Mouse (Mus musculus) forelimb bud, embryonic 11.5 days (tissue): Measurements from ENCODE around the gene Bves.
"Not testable (repeated sequence)": the region's sequence is repeated elsewhere in the genome, so short reads cannot be mapped to it uniquely, and the experiment has no call there.

Source experiments
- DNase-seq: peaks from one replicate; pipeline ENCODE4 v3.0.0-alpha.2; 2012; ENCODE audit warnings: low read depth, low spot score

Gene Bves

DNA sequence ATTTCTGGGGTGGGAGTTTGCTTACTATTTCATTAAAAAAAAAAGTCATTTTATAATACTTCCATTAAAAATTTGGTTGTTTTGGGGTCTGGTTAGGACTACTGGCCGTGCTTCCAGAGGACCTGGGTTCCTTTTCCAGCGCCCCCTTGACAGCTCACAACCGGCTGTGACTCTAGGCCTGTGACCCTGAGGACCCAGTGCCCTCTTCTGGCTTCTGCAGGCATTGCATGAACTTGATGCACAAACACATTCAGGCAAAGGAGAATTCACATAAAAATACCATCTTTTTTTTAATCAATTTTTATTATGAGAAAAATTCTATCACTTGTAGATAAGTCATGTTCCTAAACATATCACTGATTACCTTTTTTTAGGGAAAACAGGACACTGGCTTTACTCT lies 12.6 kb downstream of the Bves start:
- not testable (repeated sequence) for DNase-seq

DNA sequence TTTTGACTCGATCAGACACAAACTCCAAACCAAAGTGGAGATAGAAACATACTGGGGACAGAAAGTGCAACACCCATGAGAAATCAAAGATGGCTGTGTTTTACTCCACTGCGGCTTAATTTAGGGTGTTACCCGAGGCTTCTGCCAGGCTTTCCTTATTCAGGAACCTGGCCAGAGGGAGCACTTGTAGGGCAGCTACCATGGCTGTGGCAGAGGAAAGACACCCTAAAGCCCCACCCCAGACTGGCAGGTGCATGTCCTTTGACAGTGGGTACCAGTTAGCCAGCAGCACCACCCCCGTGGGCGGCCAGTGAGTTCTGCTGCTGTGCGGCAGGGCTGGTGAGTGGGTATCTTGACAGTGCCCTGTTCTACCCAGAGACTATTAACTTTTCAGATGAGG lies 20.5 kb downstream of the Bves start:
- no peak for DNase-seq

DNA sequence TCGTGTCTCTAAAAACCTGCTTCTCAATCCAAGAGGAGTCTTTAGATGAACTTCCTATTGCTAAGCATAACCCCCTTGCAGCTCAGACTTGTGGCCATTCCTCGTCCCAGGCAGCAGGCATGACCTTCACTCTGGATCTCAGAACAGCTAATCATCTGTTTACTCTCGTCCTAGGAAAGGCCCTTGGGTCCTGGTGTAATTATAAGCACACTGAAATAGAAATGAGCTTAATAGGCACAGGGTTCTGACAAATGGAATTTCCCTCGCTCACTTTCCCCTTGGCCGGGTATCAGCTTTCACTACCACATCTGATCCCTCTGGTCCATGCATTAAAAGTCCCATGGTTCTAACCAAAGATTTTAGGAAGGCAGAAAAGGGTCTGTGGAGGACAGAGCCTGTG lies 27.8 kb downstream of the Bves start:
- peak; percentile 33 for DNase-seq

DNA sequence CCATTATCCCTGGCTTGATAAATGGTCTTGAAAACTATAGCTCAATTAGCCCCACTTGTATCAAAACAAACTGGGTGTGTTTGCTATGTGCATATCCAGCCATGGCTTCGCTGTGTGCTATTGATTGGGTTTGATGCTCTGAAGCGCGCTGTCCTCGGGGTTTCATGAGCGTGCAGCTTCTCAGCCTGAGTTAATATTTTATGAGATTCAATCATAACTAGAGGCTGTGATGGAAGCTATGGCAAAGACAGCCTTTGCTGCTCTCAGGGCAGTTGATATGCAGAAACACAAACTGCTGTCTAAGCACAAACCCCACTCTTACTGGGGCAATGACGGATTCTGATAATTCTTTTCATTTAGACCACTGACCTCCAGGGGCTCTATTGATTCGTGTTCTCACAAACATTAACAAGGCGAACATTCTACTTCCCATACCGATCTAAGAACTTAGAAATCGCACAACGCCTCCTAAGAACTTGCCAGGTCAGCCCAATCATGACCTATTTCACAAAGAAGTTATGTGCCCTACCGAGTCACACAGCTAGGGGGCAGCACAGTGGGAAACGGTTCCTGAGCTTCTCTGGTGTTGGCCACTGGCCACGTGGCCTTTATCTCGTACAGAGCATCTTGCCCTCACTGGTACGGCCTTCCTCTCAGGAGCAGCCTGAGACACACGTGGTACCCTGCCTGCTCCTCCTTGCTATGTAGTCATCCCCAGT lies 31.6 kb downstream of the Bves start:
- DNase-seq: no peak

DNA sequence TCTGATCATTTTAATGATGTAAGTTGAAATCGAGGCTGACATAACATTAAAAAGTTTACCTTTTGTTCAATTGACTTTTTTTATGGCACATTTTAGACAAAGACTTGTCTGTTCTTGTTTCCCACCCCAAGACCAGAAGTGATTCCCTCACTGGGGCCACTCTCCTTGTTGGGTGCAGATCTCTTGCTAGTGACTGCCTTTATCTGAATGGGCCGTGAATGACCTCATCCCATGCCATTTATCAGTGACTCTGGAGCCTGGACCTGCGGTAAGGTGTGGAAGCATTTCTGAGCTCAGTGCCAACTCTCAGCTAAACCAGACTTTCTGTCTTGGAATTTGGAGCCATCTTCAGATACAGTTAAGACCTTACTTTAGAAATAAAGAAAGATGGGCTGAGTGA lies 34.1 kb downstream of the Bves start:
- no peak for DNase-seq

DNA sequence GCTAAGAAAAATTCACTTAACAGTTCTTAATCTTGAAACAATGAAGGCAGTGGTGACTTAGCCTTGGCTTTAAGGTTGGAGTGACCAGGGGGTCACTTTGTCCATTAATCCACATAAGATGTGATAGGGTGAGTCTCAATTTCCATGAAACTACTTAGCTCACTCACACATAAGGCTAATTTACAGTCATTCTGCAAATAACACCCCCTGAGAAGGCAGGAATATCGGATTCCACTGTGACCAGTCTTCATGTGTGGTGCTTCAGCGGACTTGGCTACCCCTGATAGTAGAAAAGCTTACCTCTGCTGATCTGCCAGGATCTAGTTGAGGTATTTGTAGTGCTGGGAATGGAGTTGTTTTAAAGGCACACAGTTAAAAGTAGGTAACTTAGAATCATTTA lies 35.0 kb downstream of the Bves start:
- DNase-seq: no peak

DNA sequence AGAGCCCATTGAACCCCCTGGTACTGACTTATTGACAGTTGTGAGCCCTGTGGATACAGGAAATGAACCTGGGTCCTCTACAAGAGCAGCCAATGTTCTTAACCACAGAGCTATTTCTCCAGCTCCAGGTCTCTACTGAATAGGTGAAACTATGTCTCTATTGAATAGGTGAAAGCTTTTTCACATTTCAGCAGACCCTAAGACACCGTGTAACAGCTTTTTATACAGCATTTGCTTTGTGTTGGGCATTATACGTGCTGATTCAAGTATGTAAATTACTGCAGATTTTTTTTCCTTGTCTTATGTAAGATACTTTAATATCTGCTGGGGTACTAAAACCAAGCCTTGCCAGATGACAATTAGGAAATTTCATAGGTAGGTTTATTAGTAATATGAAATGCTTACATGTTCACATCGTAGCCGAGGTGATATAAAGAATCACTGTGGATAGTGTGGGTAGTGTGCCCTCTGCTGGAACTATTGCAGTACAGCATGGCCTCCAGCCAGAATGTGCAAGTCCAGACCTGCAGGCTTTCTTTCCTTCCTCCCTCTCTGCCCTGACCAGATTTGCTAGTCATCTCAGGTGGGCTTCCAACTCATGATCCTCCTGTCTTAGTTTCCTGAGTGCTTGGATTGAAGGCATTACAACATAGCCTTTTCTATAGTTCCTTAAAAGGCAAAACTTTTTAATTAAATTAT lies 37.6 kb downstream of the Bves start:
- peak; percentile 74 for DNase-seq

DNA sequence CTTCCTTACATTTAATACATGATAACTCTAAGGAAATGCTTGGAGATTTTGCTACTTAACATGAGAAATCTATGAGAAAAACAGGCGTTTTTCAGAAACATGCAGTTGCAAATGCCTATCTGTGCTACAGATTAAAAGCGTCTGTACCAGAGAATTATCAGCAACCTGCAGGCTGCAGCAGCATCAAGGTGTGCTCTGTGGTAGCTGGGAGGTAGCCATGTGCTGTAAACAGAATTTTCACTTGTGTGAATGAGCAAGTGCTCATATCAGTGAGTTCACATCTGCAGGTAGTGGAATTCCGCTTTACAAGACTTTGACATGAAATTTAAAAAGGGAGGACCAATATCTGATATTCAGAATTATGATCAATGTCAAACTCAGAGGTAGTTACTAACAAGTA lies 42.7 kb downstream of the Bves start:
- no peak for DNase-seq

DNA sequence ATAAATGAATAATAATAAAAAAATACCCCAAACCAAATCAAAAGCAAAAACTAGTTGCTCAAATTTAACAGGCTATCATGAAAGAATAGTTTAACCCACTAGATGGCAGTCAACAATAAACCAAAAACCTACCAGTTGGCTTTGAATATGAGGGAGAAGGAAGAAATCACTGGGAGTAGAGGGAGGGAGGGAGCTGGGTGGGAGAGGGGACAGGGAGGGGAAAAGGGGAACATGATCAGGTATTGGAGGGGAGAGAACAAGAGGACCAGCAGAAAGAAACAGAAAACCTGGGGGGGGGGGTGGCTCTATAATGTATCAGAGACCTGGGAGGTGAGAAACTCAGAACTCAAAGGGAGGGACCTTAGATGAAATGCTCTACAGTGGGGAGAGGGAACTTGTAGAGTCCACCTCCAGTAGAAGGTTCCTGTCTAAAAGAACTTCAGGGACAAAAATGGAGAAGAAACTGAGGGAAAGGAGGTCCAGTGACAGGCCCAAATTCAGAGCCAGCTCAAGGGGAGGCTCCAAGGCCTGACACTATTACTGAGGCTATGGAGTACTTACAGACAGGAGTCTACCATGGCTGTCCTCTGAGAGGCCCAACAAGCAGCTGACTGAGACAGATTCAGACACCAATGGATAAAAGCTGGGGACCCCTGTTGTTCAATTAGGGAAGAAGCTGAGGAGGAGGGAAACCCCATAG lies 46.5 kb downstream of the Bves start:
- DNase-seq: peak; percentile 39

DNA sequence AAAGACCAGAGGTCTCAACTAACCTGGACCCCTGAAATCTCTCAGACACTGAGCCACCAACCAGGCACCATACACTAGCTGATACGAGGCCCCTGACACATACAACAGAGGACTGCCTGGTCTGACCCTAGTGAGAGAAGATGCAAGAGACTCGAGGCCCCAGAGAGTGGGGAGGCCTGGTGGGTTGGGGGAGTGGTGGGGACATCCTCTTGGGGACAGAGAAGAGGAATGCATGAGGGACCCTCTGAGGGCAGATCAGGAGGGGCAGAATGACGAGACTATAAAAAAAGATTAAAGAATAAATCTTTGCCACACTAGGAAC lies 47.0 kb downstream of the Bves start:
- DNase-seq: no peak

DNA sequence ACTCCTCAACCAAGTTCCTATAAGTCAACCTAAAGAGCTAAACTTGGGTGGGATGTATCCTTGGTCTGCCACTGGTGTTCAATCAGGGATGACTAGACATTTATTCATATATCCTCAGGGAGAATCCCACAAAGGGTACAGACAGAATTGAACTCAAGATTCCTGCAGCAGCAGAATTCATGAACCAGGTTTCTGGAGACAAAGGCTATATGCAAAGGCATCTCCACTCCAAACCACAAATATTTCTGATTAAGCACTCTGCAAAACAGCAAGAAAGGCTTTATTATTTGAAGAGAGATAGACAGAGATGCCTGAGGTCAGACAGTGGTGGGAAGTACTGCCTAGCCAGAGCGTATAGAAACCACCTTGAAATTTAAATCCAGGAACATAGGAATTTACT lies 62.6 kb downstream of the Bves start:
- no peak for DNase-seq

DNA sequence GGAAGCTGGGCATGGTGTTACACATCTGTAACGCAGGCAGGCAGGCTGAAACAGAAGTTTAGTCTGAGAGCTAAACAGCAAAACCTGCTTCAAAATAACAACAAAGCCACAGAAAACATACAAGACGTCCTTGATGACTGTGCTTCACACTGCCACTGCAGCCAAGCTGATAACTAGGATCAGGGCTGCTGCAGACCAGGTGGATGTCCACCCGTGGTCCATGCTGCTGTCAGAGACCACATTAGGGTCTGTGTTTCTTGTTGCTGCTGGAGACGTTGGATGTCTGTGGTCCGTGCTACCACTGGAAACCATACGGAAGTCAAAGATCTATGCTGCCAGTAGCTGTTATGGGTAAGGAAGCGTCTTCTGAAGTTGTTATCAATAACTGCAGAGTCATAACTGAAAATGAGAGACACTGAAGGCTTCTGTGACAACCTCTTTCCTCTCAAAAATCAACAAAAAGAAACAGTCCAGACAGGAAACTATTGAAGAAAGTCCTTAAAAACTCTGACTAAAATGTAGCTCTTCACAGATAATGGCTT lies 64.2 kb downstream of the Bves start:
- no peak for DNase-seq

DNA sequence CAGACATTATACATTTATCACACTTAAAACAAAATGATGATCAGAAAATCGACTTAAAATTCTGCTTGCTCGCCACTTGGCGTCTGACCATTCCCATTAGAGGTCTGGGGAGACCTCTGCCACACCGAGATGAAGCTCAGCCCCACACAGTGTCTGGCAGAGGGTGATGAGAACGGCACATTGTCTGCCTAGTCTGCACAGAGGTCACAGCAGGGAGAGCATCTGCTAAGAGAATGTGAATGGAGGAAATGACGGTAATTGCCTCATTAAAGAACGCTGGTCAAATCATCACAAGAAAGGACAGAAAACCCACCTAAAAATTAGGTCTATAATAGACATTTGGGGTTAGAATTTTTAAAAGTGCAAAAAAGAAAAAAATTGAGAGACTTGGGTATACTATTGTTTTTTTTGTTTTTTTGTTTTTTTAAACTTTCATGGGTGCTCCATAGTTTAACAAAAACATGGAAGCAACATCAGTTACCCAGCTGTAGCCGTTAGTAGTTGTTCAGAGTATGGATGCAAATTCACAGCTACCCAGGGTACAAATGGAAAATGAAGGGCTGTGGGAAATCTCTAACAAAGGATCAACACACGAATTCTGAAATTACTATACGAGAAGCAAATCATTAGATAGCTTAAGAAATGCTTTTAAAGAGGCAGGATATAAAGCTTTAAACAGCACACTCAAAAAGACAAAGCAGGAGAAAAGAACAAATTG lies 75.2 kb downstream of the Bves start:
- DNase-seq: no peak

DNA sequence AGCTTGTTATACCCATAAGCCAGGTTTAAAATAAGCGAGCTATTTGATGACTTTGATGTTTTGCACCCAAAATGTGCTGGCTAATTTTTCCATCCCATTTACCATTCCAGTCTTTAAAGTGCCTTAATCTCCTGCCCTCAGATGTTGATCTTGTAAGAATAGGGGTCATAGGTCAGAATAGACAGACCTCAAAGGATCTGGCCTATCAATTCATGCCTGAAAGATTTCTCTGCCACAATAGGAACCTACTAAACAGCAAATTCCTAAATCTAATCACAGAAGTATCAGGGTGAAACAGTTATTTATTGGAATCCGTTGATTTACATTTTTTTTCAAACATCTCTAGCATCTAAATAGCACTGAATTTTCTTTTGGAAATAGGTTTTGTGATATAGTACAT lies 76.2 kb downstream of the Bves start:
- no peak for DNase-seq

DNA sequence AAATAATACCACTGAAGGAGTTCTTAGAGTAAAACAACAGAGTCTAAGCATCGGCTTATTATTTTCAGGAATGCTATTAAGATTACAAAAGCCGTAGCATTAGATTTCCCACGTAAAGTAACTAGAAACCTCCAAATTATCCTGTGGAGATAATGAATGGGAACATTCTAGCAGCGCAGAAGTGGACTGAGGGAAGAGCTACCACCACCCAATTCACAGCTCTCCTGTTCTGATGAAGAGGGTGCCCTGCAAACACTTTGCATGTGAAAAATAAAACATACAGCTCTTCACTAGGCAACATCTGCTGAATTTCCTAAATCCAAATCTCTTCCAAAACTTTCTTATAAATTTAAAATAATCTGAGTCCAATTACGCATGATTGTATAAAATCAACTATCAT lies 76.6 kb downstream of the Bves start:
- DNase-seq: no peak
